Mouse (Mus musculus) brain, embryonic 14.5 days (tissue): ENCODE data around the gene Vars.
A peak's percentile ranks its signal among the peaks of the same experiment; 100 is the strongest.

Experiments
- CTCF ChIP-seq: fragments of 200-500 bp; IDR thresholded peaks from 2 replicates; pipeline ENCODE4 v1.5.1; 2012; ENCODE audit warnings: inconsistent platforms, mild to moderate bottlenecking, moderate library complexity, borderline replicate concordance; ENCODE audit not compliant: insufficient read depth, insufficient read length; ENCODE audit errors: extremely low read depth
- POLR2A ChIP-seq: fragments of 200-500 bp; IDR thresholded peaks from 2 replicates; pipeline ENCODE4 v1.6.1; 2012; ENCODE audit warnings: mild to moderate bottlenecking, inconsistent platforms, borderline replicate concordance; ENCODE audit not compliant: poor library complexity, insufficient read depth, insufficient read length, severe bottlenecking; ENCODE audit errors: extremely low read depth

DNA sequence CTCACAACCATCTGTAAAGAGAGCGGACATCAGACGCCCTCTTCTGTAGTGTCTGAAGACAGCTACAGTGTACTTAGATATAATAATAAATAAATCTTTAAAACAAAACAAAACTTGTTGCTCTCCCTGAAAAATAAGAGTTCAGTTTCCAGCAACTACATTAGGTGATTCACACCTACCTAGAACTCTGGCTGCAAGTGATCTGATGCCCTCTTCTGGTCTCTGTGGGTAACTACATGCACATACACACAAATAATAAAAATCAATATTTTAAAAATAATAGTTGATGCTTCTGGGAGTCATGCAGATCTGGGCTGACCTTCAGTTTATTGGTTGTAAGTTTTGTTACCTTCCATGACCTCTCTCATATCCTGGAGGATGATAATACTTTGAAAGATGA lies 16.6 kb upstream of the Vars start:
- TF ChIP-seq CTCF (peak; percentile 54; the same call in 1 of the 2 replicates), POLR2A (no peak)
